Mouse (Mus musculus) spleen, embryonic (tissue): ENCODE data around the gene Apbb1.

Source experiments
- CTCF ChIA-PET: fragments of 350-600 bp; sonication (Branson Sonifier 250); formaldehyde crosslinking; loops from one replicate; lab custom pipeline; 2022; lab: Charles Lee

Apbb1 gene

DNA sequence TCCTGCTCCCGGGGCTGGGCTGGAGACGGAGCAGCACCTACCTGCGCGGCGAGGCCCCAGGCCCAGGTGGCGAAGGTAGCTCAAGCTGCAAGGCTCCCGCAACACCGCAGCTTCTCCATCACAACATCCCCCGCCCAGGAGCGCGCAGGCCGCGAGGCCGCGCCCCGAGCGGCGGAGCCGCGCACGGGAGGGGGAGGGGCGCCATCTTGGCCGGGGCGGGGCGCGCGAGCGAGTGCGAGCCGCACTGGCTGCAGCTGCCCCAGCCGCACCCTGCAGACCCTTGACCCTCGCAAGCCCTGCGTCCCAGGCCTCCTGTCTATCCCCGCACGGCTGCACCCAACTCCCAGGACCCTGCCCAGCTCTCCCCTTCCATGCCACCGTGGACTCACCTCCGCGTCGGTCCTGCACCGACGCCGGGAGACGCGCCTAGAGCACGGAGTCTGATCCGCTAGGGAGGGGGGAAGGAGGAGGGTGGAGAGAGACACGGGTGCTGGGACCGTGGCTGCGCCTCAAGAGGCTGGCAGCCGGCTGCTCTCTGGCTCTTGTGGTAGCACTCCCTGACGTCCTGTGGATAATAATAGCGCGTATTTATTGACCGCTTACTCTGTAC is at the start of gene Apbb1:
Apbb1 (minus strand) TSS at position 560 of the 610 bp plus-strand sequence.
- CTCF ChIA-PET = interaction anchor here (0.6 to 0.7 kb wide), 2 partner anchors 43 to 213 kb away, joined by 3 to 13 read pairs; partner anchors contain the start of gene Olfr692

- CTCF ChIA-PET = no interaction called here
Measured at GRCm38 (mm10) chr7:105628633-105629032, 47.2 kb upstream of the Apbb1 start.

DNA sequence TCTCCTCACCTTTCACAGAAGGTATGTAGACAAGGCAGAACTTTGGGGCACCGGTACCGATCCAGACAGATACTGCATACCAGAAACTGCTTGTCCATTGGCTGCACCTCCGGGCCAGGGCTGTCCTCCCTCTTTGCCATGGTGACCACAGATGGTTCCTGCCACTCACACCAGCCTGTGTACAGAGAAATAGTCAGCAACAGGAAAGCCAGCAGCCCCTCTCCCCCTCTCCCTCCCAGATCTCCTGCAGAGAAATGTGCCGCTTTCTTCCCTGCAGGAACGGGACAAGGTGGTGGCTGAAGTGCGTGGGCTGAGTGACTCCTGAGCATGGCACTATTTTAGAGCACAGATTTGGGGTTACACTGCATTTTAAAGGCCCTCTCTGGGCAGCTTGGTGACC is 43.9 kb upstream of the Apbb1 start:
- CTCF ChIA-PET = no interaction called here

GRCm38 (mm10) chr7:105621646-105622292 is 40.3 kb upstream of the Apbb1 start:
- CTCF ChIA-PET = no interaction called here

DNA sequence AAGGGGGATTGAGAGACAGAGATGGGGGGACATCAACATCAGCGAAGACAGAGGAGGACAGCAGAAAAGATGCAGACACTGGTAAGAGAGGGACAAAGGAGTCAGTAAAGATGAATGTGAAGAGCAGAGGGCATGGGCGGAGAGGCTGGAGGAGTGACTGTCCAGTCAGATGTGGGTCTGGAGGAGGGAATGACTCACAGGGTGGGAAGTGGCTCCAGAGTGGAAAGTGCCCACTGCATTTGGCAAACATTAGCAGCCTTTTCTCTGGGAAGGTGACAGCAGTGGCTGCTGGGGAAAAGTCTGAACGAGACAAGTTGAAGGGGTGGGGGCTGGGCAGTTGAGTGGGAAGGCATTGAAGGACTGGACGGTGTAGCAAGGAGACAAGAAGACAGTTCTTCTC is 39.6 kb upstream of the Apbb1 start:
- CTCF ChIA-PET = no interaction called here

DNA sequence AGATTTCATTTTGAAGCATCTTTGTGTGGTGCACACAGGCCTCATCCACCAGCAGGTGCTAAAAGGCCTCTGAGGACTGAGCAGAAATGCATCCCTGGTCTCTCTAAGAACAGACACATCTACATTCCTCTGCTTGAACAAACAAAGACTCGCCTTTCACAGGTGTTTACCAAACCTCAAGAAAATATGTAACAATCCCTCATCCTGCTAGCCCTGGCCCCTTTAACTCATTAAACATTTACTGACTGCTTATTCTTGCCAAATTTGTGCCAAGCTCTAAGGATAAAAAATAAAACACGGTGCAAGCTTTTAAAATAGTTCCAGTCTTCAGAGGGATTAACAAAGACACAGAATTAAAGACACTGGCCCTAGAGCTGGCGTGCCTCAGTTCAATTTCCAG is 38.2 kb upstream of the Apbb1 start:
- CTCF ChIA-PET = interaction anchor here (0.7 kb wide), 1 partner anchor 31 kb away, joined by 3 read pairs; the partner anchor contains the start of gene Dnhd1

DNA sequence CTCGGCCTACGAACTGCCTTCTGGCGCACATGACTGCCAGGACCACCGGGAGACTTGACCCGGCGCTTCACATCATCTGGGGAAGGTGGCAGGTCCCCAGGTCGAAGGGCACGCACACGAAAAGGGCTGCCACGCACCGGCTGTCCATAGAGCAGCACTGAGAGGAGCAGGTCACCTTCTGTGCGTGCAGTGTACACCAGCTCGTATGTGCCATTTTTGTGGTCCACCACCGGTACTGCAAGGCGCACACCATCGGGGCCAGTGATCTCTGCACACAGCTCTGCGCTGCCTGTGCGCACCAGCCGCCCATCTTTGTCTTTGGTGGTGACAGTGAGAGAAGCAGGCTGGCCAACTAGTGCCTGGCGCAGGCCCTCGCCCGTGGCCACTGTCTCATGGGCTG is 36.4 kb upstream of the Apbb1 start:
- CTCF ChIA-PET = no interaction called here

GRCm38 (mm10) chr7:105616561-105616960 is 35.1 kb upstream of the Apbb1 start:
- CTCF ChIA-PET = no interaction called here

- CTCF ChIA-PET = interaction anchor here (0.7 kb wide), 1 partner anchor 62 kb away, joined by 3 read pairs; no protein-coding TSS in a partner anchor
Measured at GRCm38 (mm10) chr7:105615720-105616119, 34.3 kb upstream of the Apbb1 start.

DNA sequence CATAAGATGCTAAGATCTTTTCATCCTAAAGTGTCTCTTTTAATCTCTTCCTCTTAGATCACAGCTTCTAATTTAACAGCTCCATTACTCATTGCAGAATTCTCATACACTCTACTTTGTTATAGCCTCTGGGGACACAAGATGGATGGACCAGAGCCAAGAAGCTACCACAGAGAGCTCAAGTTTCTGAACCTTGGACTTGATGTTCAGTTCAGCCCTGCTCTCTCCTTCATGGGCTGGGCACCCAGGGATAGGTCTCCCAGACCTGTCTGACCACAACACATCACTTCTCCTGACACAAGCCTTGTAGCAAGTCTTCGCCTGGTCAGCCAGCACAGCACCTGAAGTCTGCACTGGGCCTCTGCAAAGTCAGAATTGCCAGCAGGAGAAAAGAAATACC is 32.9 kb upstream of the Apbb1 start:
- CTCF ChIA-PET = no interaction called here

DNA sequence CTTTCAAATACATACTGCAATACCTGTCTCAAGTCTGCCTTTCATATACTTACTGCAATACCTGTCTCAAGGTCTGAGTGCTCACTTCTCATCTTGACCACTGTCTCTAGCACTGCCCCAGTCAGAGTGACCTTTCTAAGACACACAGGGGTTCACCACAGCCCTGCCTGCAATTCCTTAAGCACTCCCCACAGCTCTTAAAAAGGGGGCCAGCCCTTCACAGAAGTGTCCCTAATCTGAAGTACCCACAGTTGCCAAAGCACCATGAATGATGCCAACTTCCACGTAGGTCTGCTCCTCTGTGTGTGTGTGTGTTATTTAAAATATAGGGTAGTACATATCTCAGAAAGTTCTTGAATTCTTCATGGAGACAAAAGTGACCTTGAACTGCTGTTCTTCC is 30.3 kb upstream of the Apbb1 start:
- CTCF ChIA-PET = no interaction called here

- CTCF ChIA-PET = no interaction called here
Measured at GRCm38 (mm10) chr7:105608467-105608866, 27.0 kb upstream of the Apbb1 start.

DNA sequence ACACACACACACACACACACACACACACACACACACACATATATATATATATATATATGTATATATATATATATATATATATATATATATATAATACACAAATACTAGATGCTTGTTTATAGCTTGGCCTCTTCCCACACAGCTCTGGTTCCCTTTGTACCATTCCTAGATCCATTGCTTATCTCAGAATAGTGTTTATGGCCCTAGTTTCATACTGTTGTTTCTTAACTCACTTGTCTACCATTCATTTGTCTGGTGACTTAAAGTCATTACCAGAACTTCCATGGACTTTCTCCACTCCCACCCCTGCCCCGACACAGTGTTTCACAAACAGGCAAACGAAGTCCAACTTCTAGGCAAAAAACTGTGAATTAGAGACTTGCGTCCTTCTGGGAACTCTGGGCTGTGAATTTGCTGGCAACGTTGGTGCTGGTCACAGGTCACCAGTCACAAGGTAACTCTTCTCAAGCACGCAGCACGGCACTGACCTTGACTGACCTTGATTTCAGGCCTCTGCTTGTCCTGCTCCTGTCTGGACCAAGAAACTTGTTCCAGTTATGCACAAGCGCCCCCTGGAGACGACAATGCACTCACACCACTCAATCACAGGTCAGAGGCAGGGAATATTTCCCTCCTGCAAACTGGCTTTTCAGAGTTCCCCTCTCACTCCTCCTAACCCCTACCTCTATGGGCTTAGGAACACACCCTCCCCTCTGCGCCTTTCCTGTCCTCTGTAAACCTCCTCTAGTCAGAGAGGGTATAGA is 21.6 kb upstream of the Apbb1 start:
- CTCF ChIA-PET = interaction anchor here (1.0 to 2.0 kb wide), 2 partner anchors 69 to 74 kb away, joined by 3 to 12 read pairs; no protein-coding TSS in a partner anchor

DNA sequence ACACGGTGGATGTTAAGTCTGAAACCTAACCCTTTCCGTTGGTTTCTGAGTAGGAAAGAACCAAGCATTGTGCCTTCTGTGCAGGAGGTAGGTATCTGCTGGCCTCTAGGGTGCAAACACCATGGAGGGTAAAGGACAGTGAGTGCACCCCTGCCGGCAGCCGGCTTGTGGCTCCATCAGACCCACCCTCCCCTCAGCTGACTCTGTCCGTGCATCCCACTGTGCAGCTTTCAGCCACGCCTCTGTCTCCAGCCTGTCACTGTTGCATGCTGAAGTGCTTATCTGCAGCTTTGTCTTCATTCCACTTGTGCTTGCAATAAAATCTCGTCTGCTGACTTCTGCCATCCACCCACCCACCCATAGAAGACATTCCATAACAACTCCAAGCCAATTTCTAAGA is 8.6 kb upstream of the Apbb1 start:
- CTCF ChIA-PET = no interaction called here

- CTCF ChIA-PET = interaction anchor here (0.6 kb wide), 2 partner anchors 11 to 40 kb away, joined by 4 to 7 read pairs; no protein-coding TSS in a partner anchor
Measured at GRCm38 (mm10) chr7:105588325-105588912, 7.0 kb upstream of the Apbb1 start.

GRCm38 (mm10) chr7:105581959-105582358 is 506 bp upstream of the Apbb1 start:
- CTCF ChIA-PET = interaction anchor here (0.7 kb wide), 1 partner anchor 43 kb away, joined by 3 read pairs; no protein-coding TSS in a partner anchor

DNA sequence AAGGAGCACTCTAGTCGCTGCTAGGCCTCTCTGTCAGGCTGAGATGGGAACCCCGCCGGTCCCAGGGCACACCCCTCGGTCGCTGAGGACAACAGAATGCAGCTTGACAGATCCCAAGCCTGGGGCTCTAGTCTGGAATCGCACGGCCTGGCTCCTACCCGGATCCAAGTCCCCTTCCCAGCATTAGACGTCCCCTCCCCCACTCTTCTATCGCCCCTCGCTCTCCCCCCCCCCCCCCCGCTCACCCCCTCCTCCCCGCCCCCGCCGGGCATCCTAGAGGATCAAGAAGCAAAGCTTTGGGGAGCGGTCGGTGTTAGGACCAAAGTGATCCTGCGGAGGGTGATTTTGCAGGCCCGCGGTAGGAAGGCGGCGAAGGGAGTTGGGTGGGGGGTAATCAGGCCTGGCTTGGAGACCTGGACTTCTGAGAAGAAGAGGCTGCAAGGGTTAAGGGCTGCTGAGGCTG is 795 bp downstream of the Apbb1 start:
- CTCF ChIA-PET = interaction anchor here (0.6 kb wide), 1 partner anchor 212 kb away, joined by 13 read pairs; the partner anchor contains the start of gene Olfr692

- CTCF ChIA-PET = no interaction called here
Measured at GRCm38 (mm10) chr7:105578481-105578880, 3.0 kb downstream of the Apbb1 start.

DNA sequence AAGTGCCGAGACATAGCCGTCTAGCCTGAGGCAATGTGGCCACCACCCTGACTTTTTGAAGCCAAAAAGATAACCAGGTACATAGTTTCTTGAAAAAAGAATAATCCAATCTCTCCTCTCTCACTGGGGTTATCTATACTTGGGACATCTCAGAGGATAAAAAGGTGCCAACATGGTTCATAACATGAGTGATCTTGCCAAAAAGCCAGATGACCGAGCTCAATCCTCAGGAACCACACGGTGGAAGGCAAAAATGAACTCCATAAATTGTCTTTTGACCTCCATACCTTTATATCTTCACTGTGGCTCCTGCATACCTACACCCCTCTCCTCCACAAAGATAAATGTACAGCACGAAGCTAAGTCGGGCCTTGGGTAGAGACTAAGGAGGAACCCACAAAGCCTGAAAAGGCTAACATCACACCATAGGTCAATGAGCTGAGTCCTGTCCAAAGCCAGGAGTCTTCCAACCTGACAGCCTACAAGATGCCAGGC is 4.0 kb downstream of the Apbb1 start:
- CTCF ChIA-PET = no interaction called here

DNA sequence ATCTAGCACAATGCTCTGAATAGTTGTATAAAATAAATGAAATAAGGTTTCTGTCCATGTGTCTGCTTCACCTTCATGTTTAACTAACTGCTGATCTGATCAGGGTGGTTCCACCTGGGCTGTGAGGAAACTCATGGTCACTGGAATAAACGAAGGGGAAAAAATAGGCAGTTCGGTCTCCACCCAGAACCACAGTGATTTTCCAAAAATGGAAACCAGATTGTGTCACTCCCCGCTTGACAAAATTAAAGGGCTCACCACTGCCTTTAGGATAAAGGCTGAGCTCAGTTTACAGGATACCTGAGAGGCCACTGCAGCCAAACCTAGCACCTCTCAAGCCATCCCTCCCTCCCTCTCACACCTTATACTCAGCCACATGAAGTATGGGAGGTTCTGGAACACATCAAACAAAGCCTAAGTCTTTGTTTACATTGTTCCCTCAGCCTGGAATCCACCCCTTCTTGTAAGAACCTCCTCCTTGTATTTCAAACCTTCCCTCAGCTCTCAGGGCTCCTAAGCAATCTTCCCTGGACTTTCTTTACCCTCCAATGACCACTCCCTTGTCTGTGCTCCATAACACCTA is 5.2 kb downstream of the Apbb1 start:
- CTCF ChIA-PET = no interaction called here

DNA sequence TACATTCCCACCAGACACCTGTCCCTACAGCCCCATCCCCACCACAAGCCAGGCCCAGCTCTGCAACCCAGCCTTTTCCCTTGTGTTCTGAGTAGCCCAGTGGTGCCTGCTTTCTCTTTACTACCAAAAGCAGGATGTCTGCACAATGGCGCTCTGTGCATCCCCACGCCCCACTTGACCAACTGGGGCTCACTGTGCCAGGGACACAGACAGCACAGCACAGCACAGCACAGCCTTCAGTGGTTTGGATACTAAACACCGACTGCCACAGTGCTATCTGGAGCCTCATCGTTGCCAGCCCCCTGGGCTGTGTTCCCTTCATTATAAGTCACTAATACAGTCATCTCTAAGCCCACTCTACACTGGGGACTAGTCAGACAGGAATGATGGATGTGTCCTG is 6.9 kb downstream of the Apbb1 start:
- CTCF ChIA-PET = no interaction called here
